Mouse (Mus musculus) liver, adult 2 months (tissue): ENCODE measurements at regions not wholly inside any gene's neighbourhood (a gene's known extent, or its start where the extent isn't known, plus 50 kb on each side); places are given as distances from the start of the nearest gene placed in this dataset.

Experiments
- DNase-seq: peaks from one replicate; pipeline ENCODE4 v3.0.0-alpha.2; 2011; ENCODE audit warnings: low read depth, low spot score; ENCODE audit errors: extremely low read depth
- H3K27ac ChIP-seq: fragments of 200-500 bp; replicated peaks from 2 replicates; pipeline ENCODE4 v1.5.1; 2012; ENCODE audit warnings: low read depth, mild to moderate bottlenecking, control low read depth, inconsistent platforms, low read length; ENCODE audit not compliant: insufficient read depth
- H3K27me3 ChIP-seq: fragments of 200-500 bp; 2 replicates; pipeline ENCODE4 v1.6.1; 2012; ENCODE audit warnings: mild to moderate bottlenecking, moderate library complexity, low read length, inconsistent platforms; ENCODE audit not compliant: control insufficient read depth, insufficient read depth
- H3K36me3 ChIP-seq: fragments of 200-500 bp; 2 replicates; pipeline ENCODE4 v1.6.1; 2012; ENCODE audit warnings: low read length, inconsistent platforms; ENCODE audit not compliant: control insufficient read depth, insufficient read depth
- H3K4me1 ChIP-seq: fragments of 200-500 bp; 2 replicates; pipeline ENCODE4 v1.6.1; 2011; ENCODE audit warnings: low read length; ENCODE audit not compliant: control insufficient read depth, insufficient read depth
- H3K4me3 ChIP-seq: fragments of 200-500 bp; 2 replicates; pipeline ENCODE4 v1.5.1; 2011; ENCODE audit warnings: low read depth, mild to moderate bottlenecking, control low read depth, low read length, moderate library complexity; ENCODE audit not compliant: insufficient read depth
- H3K79me2 ChIP-seq: fragments of 200-500 bp; 2 replicates; pipeline ENCODE4 v1.6.1; 2012; ENCODE audit warnings: inconsistent platforms, mild to moderate bottlenecking, low read length, moderate library complexity; ENCODE audit not compliant: control insufficient read depth, insufficient read depth
- H3K9ac ChIP-seq: fragments of 200-500 bp; 2 replicates; pipeline ENCODE4 v1.6.1; 2012; ENCODE audit warnings: low read depth, mild to moderate bottlenecking, control low read depth, inconsistent platforms, low read length
- CTCF ChIP-seq: fragments of 200-500 bp; IDR thresholded peaks from 2 replicates; pipeline ENCODE4 v1.5.1; 2011; ENCODE audit warnings: low read depth, low read length, control low read depth
- POLR2A ChIP-seq: fragments of 200-500 bp; IDR thresholded peaks from 2 replicates; pipeline ENCODE4 v1.6.1; 2011; ENCODE audit warnings: low read length, control low read depth; ENCODE audit not compliant: insufficient read depth; ENCODE audit errors: extremely low read depth
- WGBS: fragments of 180-500 bp; shearing (Covaris S2); methylation state at CpG from one replicate; pipeline ENCODE4 v1.1.7; 2018; 5-methylcytosine and 5-hydroxymethylcytosine counted together

- Histone ChIP-seq H3K27ac (no peak overlapping the region), H3K4me3 (no peak overlapping the region), H3K9ac (no peak overlapping the region), H3K36me3 (no peaks in the 10 kb centered on the region), H3K79me2 (no peaks in the 10 kb centered on the region), H3K27me3 (no peaks in the 10 kb centered on the region), H3K4me1 (peaks cover 2% of the 10 kb centered on the region; the same call in 1 of the 2 replicates)
- TF ChIP-seq POLR2A, result no peak
- TF ChIP-seq CTCF, result no peak
- no peak for DNase-seq
- 70% methylated on average over 5 of the region's 5 CpGs for WGBS
Observed at GRCm38 (mm10) chr2:73041475-73041874, 55.0 kb upstream of the Gm11084 start.

GRCm38 (mm10) chr2:73040031-73040430 lies 53.5 kb upstream of the Gm11084 start:
- H3K36me3 ChIP-seq, result no peaks in the 10 kb centered on the region
- H3K4me3 ChIP-seq, result no peak overlapping the region
- no peaks in the 10 kb centered on the region for H3K79me2 ChIP-seq
- H3K4me1 ChIP-seq, result peaks cover 2% of the 10 kb centered on the region; the same call in 1 of the 2 replicates
- no peak overlapping the region for H3K27ac ChIP-seq
- no peak for DNase-seq
- no peaks in the 10 kb centered on the region for H3K27me3 ChIP-seq
- 79% methylated on average over 3 of the region's 3 CpGs for WGBS
- H3K9ac ChIP-seq, result no peak overlapping the region
- TF ChIP-seq CTCF (no peak), POLR2A (no peak)

- WGBS, result 16% methylated on average over 2 of the region's 2 CpGs
Observed at GRCm38 (mm10) chr2:73039300-73039699, 52.8 kb upstream of the Gm11084 start.

GRCm38 (mm10) chr2:73038290-73038732 lies 51.8 kb upstream of the Gm11084 start:
- peaks cover 2% of the 10 kb centered on the region; the same call in 1 of the 2 replicates for H3K4me1 ChIP-seq
- TF ChIP-seq POLR2A (no peak), CTCF (no peak)
- H3K27me3 ChIP-seq, result no peaks in the 10 kb centered on the region
- no peaks in the 10 kb centered on the region for H3K79me2 ChIP-seq
- DNase-seq, result no peak
- no peaks in the 10 kb centered on the region for H3K36me3 ChIP-seq
- no peak overlapping the region for H3K9ac ChIP-seq
- H3K27ac ChIP-seq, result no peak overlapping the region
- 35% methylated on average over 16 of the region's 16 CpGs for WGBS
- no peak overlapping the region for H3K4me3 ChIP-seq

More at GRCm38 (mm10) chr2:73039300-73039699, 52.8 kb upstream of the Gm11084 start:
- H3K4me1 ChIP-seq, result peaks cover 2% of the 10 kb centered on the region; the same call in 1 of the 2 replicates
- peak; percentile 60 for DNase-seq
- H3K27me3 ChIP-seq, result no peaks in the 10 kb centered on the region
- no peak overlapping the region for H3K9ac ChIP-seq
- H3K27ac ChIP-seq, result no peak overlapping the region
- H3K36me3 ChIP-seq, result no peaks in the 10 kb centered on the region
- H3K79me2 ChIP-seq, result no peaks in the 10 kb centered on the region
- H3K4me3 ChIP-seq, result no peak overlapping the region
- TF ChIP-seq CTCF (no peak), POLR2A (no peak)

GRCm38 (mm10) chr2:73037266-73038046 lies 50.9 kb upstream of the Gm11084 start:
- no peaks in the 10 kb centered on the region for H3K36me3 ChIP-seq
- no peak overlapping the region for H3K4me3 ChIP-seq
- no peak overlapping the region for H3K9ac ChIP-seq
- TF ChIP-seq CTCF (no peak), POLR2A (no peak)
- WGBS, result 69% methylated on average over 13 of the region's 13 CpGs
- H3K79me2 ChIP-seq, result no peaks in the 10 kb centered on the region
- peaks cover 2% of the 10 kb centered on the region; the same call in 1 of the 2 replicates for H3K4me1 ChIP-seq
- H3K27ac ChIP-seq, result no peak overlapping the region
- DNase-seq, result no peak
- H3K27me3 ChIP-seq, result no peaks in the 10 kb centered on the region
